Mouse (Mus musculus): ENCODE measurements at regions not wholly inside any gene's neighbourhood (a gene's known extent, or its start where the extent isn't known, plus 50 kb on each side); places are given as distances from the start of the nearest gene placed in this dataset.

DNA sequence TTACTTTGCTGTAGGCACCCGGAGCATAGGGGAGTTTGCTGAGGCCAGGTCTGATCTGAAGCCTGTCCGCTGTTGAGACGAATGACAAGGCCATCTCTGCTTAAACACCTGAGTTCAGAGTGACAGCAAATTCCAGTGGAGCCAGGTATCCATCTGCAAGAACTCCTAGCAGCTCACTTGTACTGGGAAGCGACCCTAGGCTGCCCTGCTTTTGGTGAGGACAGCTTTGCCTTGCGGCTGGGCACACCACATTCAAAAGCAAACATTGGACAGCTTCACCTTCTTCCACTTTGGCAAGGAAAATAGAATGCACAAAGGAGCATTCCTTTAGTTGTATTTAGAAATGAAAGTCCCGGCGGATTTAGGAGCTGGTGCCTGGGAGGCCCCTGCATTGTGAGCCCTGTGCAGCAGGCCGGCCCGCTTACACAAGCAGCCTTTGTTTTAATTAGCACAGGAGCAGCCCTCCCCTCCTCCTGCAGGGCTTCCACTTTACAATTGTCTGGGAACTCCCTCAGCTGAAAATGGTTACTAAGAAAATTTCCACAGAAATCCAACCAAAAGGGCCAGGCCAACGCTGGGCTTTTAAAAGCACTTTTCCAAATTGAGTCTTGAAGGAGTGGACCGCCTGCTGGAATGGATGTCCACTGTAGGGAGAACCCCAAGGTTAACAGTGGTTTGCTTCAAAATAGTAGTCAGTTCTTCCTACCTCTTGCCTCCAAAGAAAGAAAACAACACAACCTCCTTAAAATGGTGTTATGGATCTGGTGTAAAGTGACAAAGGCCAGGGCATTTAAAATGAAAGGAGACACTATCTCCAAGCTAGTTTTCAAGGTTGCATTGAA, 321.6 kb upstream of the Mpdz start:
- Histone ChIP-seq H3K36me3 (ENCODE audit: control insufficient read depth, insufficient read depth) (no peaks in the 10 kb centered on the region), H3K4me1 (replicated peaks; ENCODE audit: control insufficient read depth, insufficient read depth, low read length) (no peaks in the 10 kb centered on the region), H3K4me2 (replicated peaks; ENCODE audit: low read depth) (peak overlapping the region; percentile 35), H3K27me3 (replicated peaks; ENCODE audit: control insufficient read depth, insufficient read depth, low read length) (no peaks in the 10 kb centered on the region), H3K9ac (ENCODE audit: low read depth, low read length) (no peak overlapping the region), H3K4me3 (ENCODE audit: low read depth, low read length) (no peak overlapping the region), H3K9me3 (ENCODE audit: control insufficient read depth) (no peaks in the 10 kb centered on the region), H3K27ac (ENCODE audit: low read depth, low read length) (peak overlapping the region; percentile 57; the same call in 1 of the 2 replicates)
- no peak for TF ChIP-seq CTCF (IDR thresholded peaks at IDR 0.05; ENCODE audit: low read depth)
- WGBS: 36% methylated on average over 11 of the region's 11 CpGs
- peak; percentile 2; the same call in 1 of the 2 replicates for ATAC-seq

- TF ChIP-seq CTCF (IDR thresholded peaks at IDR 0.05; ENCODE audit: low read depth): no peak
- peak overlapping the region; percentile 35 for H3K4me2 ChIP-seq (replicated peaks; ENCODE audit: low read depth)
- H3K36me3 ChIP-seq (ENCODE audit: control insufficient read depth, insufficient read depth): no peaks in the 10 kb centered on the region
- no peaks in the 10 kb centered on the region for H3K9me3 ChIP-seq (ENCODE audit: control insufficient read depth)
- no peak overlapping the region for H3K4me3 ChIP-seq (ENCODE audit: low read depth, low read length)
- ATAC-seq: peak; percentile 31; the same call in 1 of the 2 replicates
- peak overlapping the region; percentile 57; the same call in 1 of the 2 replicates for H3K27ac ChIP-seq (ENCODE audit: low read depth, low read length)
- 47% methylated on average over 10 of the region's 10 CpGs for WGBS
- H3K4me1 ChIP-seq (replicated peaks; ENCODE audit: control insufficient read depth, insufficient read depth, low read length): no peaks in the 10 kb centered on the region
- no peaks in the 10 kb centered on the region for H3K27me3 ChIP-seq (replicated peaks; ENCODE audit: control insufficient read depth, insufficient read depth, low read length)
- no peak overlapping the region for H3K9ac ChIP-seq (ENCODE audit: low read depth, low read length)
Observed at GRCm38 (mm10) chr4:81763311-81764025, 320.9 kb upstream of the Mpdz start.

DNA sequence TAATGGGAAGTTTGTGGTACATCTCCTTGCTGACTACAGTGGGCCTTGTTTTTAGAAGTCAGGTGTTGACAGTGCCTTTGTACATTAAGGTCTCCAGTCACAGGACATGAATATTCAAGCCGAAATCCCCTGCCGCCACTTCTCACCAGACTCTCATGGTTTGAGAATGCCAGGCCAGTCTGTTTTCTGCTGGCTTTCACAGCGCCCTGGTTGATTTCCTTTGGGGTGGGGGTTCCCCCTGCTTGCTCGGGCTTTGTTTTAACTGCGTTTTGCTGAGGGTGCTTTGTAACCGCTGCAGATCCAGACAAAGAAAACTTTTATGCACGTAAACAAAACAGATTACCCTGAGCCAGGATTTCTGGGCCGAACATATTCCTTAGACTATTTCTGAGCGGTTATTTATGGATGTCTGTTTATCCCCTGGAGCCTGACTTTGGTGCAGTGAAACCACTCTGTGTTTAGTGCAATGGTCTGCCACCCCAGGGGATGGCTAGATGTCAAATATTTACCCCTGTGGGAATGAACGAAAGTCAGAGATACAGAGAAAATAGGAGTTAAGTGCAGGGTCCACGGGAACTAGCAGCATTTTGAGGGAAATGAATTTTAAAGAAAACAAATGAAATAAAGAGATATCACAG, 320.1 kb upstream of the Mpdz start:
- Histone ChIP-seq H3K36me3 (ENCODE audit: control insufficient read depth, insufficient read depth) (no peaks in the 10 kb centered on the region), H3K9me3 (ENCODE audit: control insufficient read depth) (no peaks in the 10 kb centered on the region), H3K9ac (ENCODE audit: low read depth, low read length) (no peak overlapping the region), H3K4me1 (replicated peaks; ENCODE audit: control insufficient read depth, insufficient read depth, low read length) (no peaks in the 10 kb centered on the region), H3K27ac (ENCODE audit: low read depth, low read length) (no peak overlapping the region), H3K27me3 (replicated peaks; ENCODE audit: control insufficient read depth, insufficient read depth, low read length) (no peaks in the 10 kb centered on the region), H3K4me3 (ENCODE audit: low read depth, low read length) (no peak overlapping the region), H3K4me2 (replicated peaks; ENCODE audit: low read depth) (no peak overlapping the region)
- no peak for TF ChIP-seq CTCF (IDR thresholded peaks at IDR 0.05; ENCODE audit: low read depth)
- WGBS: 60% methylated on average over 11 of the region's 11 CpGs
- ATAC-seq: no peak

- TF ChIP-seq CTCF (IDR thresholded peaks at IDR 0.05; ENCODE audit: low read depth): no peak
- Histone ChIP-seq H3K9ac (ENCODE audit: low read depth, low read length) (no peak overlapping the region), H3K9me3 (ENCODE audit: control insufficient read depth) (no peaks in the 10 kb centered on the region), H3K27ac (ENCODE audit: low read depth, low read length) (no peak overlapping the region), H3K4me3 (ENCODE audit: low read depth, low read length) (no peak overlapping the region), H3K27me3 (replicated peaks; ENCODE audit: control insufficient read depth, insufficient read depth, low read length) (no peaks in the 10 kb centered on the region), H3K4me2 (replicated peaks; ENCODE audit: low read depth) (no peak overlapping the region), H3K36me3 (ENCODE audit: control insufficient read depth, insufficient read depth) (no peaks in the 10 kb centered on the region), H3K4me1 (replicated peaks; ENCODE audit: control insufficient read depth, insufficient read depth, low read length) (no peaks in the 10 kb centered on the region)
- 32% methylated on average over 1 of the region's 1 CpGs for WGBS
- ATAC-seq: no peak
Observed at GRCm38 (mm10) chr4:81757905-81758304, 315.3 kb upstream of the Mpdz start.

DNA sequence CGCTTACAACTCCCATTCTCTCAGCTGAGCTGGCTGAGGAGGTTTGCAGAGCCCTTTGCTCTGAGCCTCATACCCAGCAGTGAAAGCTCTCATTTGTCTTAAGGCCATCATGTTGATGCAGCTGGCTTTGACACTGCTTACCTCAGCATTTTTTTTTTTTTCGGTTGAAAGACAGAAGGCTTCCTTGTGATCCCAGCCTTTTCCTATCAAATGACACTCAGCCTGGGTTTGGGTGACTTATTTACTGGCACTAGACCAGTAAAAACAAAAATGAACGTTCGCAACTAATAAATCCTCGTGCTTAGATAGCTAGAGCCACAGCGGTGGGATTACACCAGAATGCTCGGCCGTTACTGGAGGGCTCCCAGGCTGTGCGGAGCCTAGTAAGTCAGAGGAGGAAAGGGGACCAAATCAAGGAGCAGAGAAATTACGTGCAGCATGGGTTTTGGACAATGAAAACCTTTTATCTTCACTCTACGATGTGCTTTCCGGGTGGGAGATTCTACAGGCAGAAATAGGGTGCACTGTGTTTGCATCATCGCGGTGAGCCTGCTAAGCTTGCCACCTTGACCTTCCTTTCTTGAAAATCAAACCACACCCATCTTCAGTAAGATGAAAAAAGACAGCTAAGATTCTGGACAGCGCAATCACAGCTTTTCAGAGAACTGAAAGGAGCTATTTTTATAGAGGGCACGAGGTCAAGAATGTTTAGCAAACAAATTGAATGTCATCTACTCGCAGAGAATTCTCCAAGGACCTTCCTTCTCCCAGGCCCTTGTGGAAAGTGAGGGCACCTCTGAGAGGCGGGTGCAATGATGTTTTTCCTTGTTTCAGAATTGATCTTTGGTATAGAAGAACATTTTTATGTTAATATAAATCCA, 302.3 kb upstream of the Mpdz start:
- peak overlapping the region; percentile 18; the same call in 1 of the 2 replicates for H3K4me2 ChIP-seq (replicated peaks; ENCODE audit: low read depth)
- H3K9ac ChIP-seq (ENCODE audit: low read depth, low read length): no peak overlapping the region
- no peak overlapping the region for H3K27ac ChIP-seq (ENCODE audit: low read depth, low read length)
- H3K27me3 ChIP-seq (replicated peaks; ENCODE audit: control insufficient read depth, insufficient read depth, low read length): no peaks in the 10 kb centered on the region
- ATAC-seq: no peak
- WGBS: 25% methylated on average over 18 of the region's 18 CpGs
- H3K36me3 ChIP-seq (ENCODE audit: control insufficient read depth, insufficient read depth): no peaks in the 10 kb centered on the region
- no peaks in the 10 kb centered on the region for H3K9me3 ChIP-seq (ENCODE audit: control insufficient read depth)
- TF ChIP-seq CTCF (IDR thresholded peaks at IDR 0.05; ENCODE audit: low read depth): no peak
- no peaks in the 10 kb centered on the region for H3K4me1 ChIP-seq (replicated peaks; ENCODE audit: control insufficient read depth, insufficient read depth, low read length)
- no peak overlapping the region for H3K4me3 ChIP-seq (ENCODE audit: low read depth, low read length)
